Mouse (Mus musculus): ENCODE data around the gene Phka1. TPM values are rescaled to one million over a fixed set of nuclear protein-coding genes. Genes with fewer than 3 reads are reported as not detected.

Phka1 gene
- polyA plus RNA-seq, 1 experiment from 2014 or later, result 12.6 TPM

DNA sequence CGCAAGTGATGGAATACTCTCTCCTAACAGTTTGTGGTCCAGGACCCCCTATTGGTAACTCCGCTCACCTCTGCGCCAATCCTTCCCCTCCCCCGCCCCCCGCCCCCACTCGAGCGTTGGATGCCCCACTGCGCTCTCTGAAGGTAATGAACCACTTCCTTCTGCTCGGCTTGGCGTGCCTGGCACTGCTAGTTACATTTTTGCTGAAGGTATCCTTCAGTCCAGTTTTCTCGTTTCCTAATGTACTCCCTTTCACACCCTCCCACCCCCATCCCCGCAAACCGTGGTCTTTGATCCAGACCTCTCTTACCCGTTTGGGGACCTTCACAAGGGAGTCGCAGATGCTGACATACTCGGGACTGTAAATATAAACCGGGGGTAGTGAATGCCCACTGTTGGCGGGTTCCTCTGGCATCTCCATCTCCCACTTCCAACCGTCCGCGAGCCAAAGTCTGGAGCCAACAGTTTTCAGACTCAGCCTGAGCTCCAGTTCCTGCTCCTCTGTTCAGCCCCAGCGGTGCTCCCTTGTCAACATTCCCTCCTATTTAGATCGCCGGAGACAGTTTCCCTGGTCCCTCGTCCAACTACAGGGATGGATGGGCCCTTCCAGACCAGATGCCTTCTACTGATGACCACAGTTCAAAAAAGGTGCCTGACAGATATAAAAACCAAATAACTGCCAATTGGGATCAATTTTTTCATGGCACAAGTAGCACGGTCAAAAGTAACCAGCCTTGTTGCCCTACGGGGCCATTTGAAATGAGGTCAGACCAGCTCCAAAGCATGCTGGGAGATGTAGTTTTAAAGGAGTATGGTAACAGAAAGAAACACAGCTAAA is 139.2 kb downstream of the Phka1 start, which contains the start of gene Hdac8:
TSS of gene Hdac8 (minus strand) at position 716 of the 838 bp plus-strand sequence.
- Histone ChIP-seq H3K4me2 (ENCODE audit: low read length) (peak within 1 kb of the TSS; percentile 61), H3K9ac (ENCODE audit: low read length) (peak within 1 kb of the TSS; percentile 67), H3K27me3 (ENCODE audit: control insufficient read depth, insufficient read depth, low read length) (no peaks in the 10 kb centered on the region), H3K9me3 (ENCODE audit: control insufficient read depth, low read length) (no peaks in the 10 kb centered on the region), H3K4me1 (ENCODE audit: control insufficient read depth in 2 of 2, insufficient read depth in 2 of 2, low read length in 2 of 2) (no peaks in the 10 kb centered on the region; a peak in 1 of 4 replicates), H3K36me3 (ENCODE audit: control insufficient read depth, insufficient read depth, low read length) (no peaks in the 10 kb centered on the region), H3K4me3 (ENCODE audit: control insufficient read depth in 1 of 2, insufficient read depth in 1 of 2, low read depth in 1 of 2, low read length in 2 of 2) (peak within 1 kb of the TSS; percentile 52 to 76), H3K27ac (replicated peaks in 1 of 2; ENCODE audit: control insufficient read depth in 1 of 2, insufficient read depth in 1 of 2, low read depth in 2 of 2, low read length in 2 of 2) (peak within 1 kb of the TSS; percentile 43 to 44; a peak in 3 of 4 replicates)
- WGBS, result 16% methylated on average over 27 of the region's 27 CpGs
- peak; percentile 66; the same call in 1 of the 2 replicates for ATAC-seq (ENCODE audit: insufficient number of reproducible peaks, insufficient read depth, low FRiP score, low read depth)

DNA sequence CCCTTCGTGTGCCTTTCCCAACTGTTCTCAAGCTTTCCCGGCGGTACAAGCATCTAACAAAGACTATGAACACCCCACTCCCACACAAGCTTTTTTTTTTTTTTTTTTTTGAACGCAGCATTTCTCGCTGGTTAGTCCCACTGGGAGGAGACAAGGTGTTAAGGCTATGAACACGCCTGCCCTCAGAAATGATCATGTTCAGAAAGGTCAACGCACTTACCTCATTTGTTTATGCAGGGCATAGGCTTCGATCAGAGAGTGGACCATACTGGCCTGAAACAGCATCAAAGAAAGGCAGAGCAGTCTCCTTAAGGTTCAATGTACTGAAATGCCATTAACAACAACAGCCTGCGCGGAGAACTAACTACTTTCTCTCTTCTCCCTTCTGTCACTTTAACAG is 139.9 kb downstream of the Phka1 start:
- Histone ChIP-seq H3K36me3 (ENCODE audit: control insufficient read depth, insufficient read depth, low read length) (peaks cover 5% of the 10 kb centered on the region; the same call in 1 of the 2 replicates), H3K4me2 (ENCODE audit: low read length) (peak overlapping the region; percentile 61), H3K27me3 (ENCODE audit: control insufficient read depth, insufficient read depth, low read length) (no peaks in the 10 kb centered on the region), H3K27ac (replicated peaks in 1 of 2; ENCODE audit: control insufficient read depth in 1 of 2, insufficient read depth in 1 of 2, low read depth in 2 of 2, low read length in 2 of 2) (no peak overlapping the region), H3K4me1 (ENCODE audit: control insufficient read depth in 2 of 2, insufficient read depth in 2 of 2, low read length in 2 of 2) (no peaks in the 10 kb centered on the region; a peak in 1 of 4 replicates), H3K9ac (ENCODE audit: low read length) (peak overlapping the region; percentile 67), H3K9me3 (ENCODE audit: control insufficient read depth, low read length) (no peaks in the 10 kb centered on the region), H3K4me3 (ENCODE audit: control insufficient read depth in 1 of 2, insufficient read depth in 1 of 2, low read depth in 1 of 2, low read length in 2 of 2) (peak overlapping the region; percentile 52 to 76; a peak in 3 of 4 replicates)
- 23% methylated on average over 10 of the region's 10 CpGs for WGBS
- no peak for ATAC-seq (ENCODE audit: insufficient number of reproducible peaks, insufficient read depth, low FRiP score, low read depth)

DNA sequence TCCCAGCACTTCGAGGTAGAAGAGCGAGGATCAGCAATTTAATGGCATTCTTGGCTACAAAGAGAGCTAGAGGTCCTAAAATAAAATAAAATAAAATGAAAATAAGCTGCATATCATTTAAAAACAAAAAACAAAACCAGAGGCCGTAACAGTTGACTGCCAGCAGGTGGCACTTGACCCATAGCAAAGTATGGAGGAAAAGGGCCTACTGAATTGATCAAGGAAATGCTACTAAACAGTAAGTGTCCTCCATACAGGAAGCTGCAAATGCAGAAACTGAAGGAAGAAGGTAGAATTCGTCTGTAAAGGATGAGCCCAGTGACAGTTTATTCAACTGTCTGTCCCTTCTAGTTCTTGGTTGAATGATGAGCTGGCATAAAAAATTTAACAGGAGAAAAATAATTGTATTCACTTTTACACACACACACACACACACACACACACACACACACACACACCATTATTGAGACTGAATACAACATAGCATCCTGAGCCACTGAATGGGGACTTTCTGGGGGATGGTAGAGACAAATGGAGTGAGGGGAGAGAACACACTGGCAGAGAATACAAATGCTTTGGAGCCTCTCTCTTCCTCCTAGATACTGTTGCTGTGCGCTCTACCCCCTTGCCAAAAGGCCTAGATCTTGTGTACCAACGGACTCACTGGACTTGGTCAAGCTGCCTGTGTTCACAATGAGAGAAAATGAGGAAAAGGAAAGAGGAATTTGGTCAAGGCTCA is 149.9 kb downstream of the Phka1 start:
- Histone ChIP-seq H3K27me3 (ENCODE audit: control insufficient read depth, insufficient read depth, low read length) (no peaks in the 10 kb centered on the region), H3K9me3 (ENCODE audit: control insufficient read depth, low read length) (no peaks in the 10 kb centered on the region), H3K4me3 (ENCODE audit: control insufficient read depth in 1 of 2, insufficient read depth in 1 of 2, low read depth in 1 of 2, low read length in 2 of 2) (no peak overlapping the region), H3K36me3 (ENCODE audit: control insufficient read depth, insufficient read depth, low read length) (peaks cover 10% of the 10 kb centered on the region; the same call in 1 of the 2 replicates), H3K9ac (ENCODE audit: low read length) (no peak overlapping the region), H3K4me1 (ENCODE audit: control insufficient read depth in 2 of 2, insufficient read depth in 2 of 2, low read length in 2 of 2) (no peaks in the 10 kb centered on the region), H3K4me2 (ENCODE audit: low read length) (no peak overlapping the region), H3K27ac (replicated peaks in 1 of 2; ENCODE audit: control insufficient read depth in 1 of 2, insufficient read depth in 1 of 2, low read depth in 2 of 2, low read length in 2 of 2) (no peak overlapping the region)
- no peak for ATAC-seq (ENCODE audit: insufficient number of reproducible peaks, insufficient read depth, low FRiP score, low read depth)
- 59% methylated on average over 6 of the region's 6 CpGs for WGBS

DNA sequence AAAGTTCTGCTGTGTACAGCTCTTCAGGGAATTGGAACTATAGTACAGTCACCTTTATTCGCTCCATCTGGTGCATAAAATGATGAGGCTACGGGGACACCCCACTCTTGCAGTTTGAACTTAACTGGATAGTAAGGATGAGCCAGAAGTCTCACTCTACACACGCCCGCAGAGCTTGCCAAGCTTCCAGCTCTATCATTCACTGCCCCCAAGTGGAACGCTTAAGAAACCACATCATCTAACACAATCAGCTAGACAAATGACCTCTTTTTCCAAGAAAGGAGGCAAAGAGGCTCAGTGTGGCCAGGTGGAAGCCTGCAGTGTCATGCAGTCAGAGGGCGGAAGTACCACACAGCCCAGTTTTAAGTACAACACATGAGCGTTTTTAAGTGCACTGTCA is 158.5 kb downstream of the Phka1 start:
- Histone ChIP-seq H3K9ac (ENCODE audit: low read length) (no peak overlapping the region), H3K4me1 (ENCODE audit: control insufficient read depth in 2 of 2, insufficient read depth in 2 of 2, low read length in 2 of 2) (no peaks in the 10 kb centered on the region), H3K36me3 (ENCODE audit: control insufficient read depth, insufficient read depth, low read length) (no peaks in the 10 kb centered on the region), H3K9me3 (ENCODE audit: control insufficient read depth, low read length) (no peaks in the 10 kb centered on the region), H3K4me3 (ENCODE audit: control insufficient read depth in 1 of 2, insufficient read depth in 1 of 2, low read depth in 1 of 2, low read length in 2 of 2) (no peak overlapping the region), H3K27me3 (ENCODE audit: control insufficient read depth, insufficient read depth, low read length) (no peaks in the 10 kb centered on the region; the same call in 1 of the 2 replicates), H3K27ac (replicated peaks in 1 of 2; ENCODE audit: control insufficient read depth in 1 of 2, insufficient read depth in 1 of 2, low read depth in 2 of 2, low read length in 2 of 2) (no peak overlapping the region), H3K4me2 (ENCODE audit: low read length) (no peak overlapping the region)
- ATAC-seq (ENCODE audit: insufficient number of reproducible peaks, insufficient read depth, low FRiP score, low read depth), result no peak
- WGBS, result 72% methylated on average over 7 of the region's 7 CpGs

DNA sequence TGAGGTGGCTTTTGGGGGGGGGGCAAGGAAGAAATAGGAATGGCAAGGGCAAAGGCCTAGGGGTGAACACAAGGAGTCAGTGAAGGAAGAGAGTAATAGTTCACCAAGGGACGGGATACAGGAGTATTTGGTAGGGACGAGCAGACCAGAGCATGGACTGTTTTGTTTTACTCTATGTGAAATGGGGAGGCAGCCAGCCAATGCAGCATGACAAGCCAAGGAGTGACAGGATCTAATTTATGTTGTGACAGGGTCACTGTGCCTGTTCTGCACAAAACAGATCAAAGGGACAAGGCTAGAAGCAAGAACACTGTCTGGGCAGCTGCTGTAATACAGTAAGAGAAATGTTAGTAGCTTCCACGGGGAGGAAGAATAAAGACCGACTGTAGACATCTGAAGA is 164.4 kb downstream of the Phka1 start:
- no peak for ATAC-seq (ENCODE audit: insufficient number of reproducible peaks, insufficient read depth, low FRiP score, low read depth)
- no peaks in the 10 kb centered on the region for H3K9me3 ChIP-seq (ENCODE audit: control insufficient read depth, low read length)
- WGBS, result 69% methylated on average over 4 of the region's 4 CpGs

DNA sequence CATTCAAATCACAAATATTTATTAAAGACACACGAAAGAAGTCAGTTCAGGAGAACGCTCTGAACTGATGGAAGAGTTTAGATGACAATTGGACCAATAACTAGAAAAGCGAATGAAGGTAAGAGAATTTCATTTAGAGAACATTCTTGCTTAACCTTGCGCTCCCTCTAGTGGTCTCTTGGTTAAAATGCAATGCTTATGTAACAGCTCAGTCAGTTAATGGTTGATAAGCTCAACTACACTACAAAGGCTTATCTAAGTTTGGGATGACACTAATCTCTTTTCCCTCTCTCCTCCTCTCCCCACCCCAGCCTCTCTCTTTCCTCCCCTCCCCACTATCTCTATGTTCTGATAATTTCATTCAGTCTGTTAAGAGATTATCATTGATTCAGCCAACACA is 165.1 kb downstream of the Phka1 start:
- Histone ChIP-seq H3K4me1 (ENCODE audit: control insufficient read depth in 2 of 2, insufficient read depth in 2 of 2, low read length in 2 of 2) (peaks cover 0 to 3% of the 10 kb centered on the region in 2 experiments; a peak in 1 of 4 replicates), H3K27ac (replicated peaks in 1 of 2; ENCODE audit: control insufficient read depth in 1 of 2, insufficient read depth in 1 of 2, low read depth in 2 of 2, low read length in 2 of 2) (no peak overlapping the region), H3K9ac (ENCODE audit: low read length) (no peak overlapping the region), H3K9me3 (ENCODE audit: control insufficient read depth, low read length) (no peaks in the 10 kb centered on the region), H3K4me2 (ENCODE audit: low read length) (no peak overlapping the region), H3K27me3 (ENCODE audit: control insufficient read depth, insufficient read depth, low read length) (no peaks in the 10 kb centered on the region), H3K36me3 (ENCODE audit: control insufficient read depth, insufficient read depth, low read length) (no peaks in the 10 kb centered on the region), H3K4me3 (ENCODE audit: control insufficient read depth in 1 of 2, insufficient read depth in 1 of 2, low read depth in 1 of 2, low read length in 2 of 2) (no peak overlapping the region)
- WGBS, result 24% methylated on average over 4 of the region's 4 CpGs
- no peak for ATAC-seq (ENCODE audit: insufficient number of reproducible peaks, insufficient read depth, low FRiP score, low read depth)

More for the DNA sequence above, 164.4 kb downstream of the Phka1 start:
- no peak overlapping the region for H3K9ac ChIP-seq (ENCODE audit: low read length)
- no peaks in the 10 kb centered on the region; the same call in 1 of the 2 replicates for H3K27me3 ChIP-seq (ENCODE audit: control insufficient read depth, insufficient read depth, low read length)
- H3K4me1 ChIP-seq (ENCODE audit: control insufficient read depth in 2 of 2, insufficient read depth in 2 of 2, low read length in 2 of 2), result peaks cover 0 to 3% of the 10 kb centered on the region in 2 experiments; a peak in 1 of 4 replicates
- no peak overlapping the region for H3K27ac ChIP-seq (replicated peaks in 1 of 2; ENCODE audit: control insufficient read depth in 1 of 2, insufficient read depth in 1 of 2, low read depth in 2 of 2, low read length in 2 of 2)
- H3K36me3 ChIP-seq (ENCODE audit: control insufficient read depth, insufficient read depth, low read length), result no peaks in the 10 kb centered on the region
- no peak overlapping the region for H3K4me2 ChIP-seq (ENCODE audit: low read length)
- no peak overlapping the region for H3K4me3 ChIP-seq (ENCODE audit: control insufficient read depth in 1 of 2, insufficient read depth in 1 of 2, low read depth in 1 of 2, low read length in 2 of 2)

DNA sequence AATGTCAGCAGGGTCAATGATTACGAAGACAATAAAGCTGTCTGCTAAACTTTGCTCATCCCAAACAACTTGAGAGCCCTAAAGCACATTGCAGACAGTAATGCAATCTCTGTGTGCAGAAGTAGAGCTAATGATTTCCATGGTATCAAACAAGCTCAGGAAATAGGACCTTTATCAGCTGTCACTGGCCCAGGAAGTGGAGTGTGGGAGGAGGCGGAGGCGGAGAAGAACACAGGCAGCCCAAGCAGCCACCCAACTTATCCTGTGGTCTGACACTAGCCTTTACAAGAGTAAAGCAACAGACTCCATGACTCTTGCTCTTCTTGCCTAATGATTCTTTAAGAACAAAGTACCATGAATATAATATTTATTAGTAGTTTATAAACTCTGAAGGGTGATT is 165.6 kb downstream of the Phka1 start:
- WGBS, result 67% methylated on average over 3 of the region's 3 CpGs
- Histone ChIP-seq H3K4me2 (ENCODE audit: low read length) (no peak overlapping the region), H3K9ac (ENCODE audit: low read length) (no peak overlapping the region), H3K27me3 (ENCODE audit: control insufficient read depth, insufficient read depth, low read length) (no peaks in the 10 kb centered on the region), H3K36me3 (ENCODE audit: control insufficient read depth, insufficient read depth, low read length) (no peaks in the 10 kb centered on the region), H3K27ac (replicated peaks in 1 of 2; ENCODE audit: control insufficient read depth in 1 of 2, insufficient read depth in 1 of 2, low read depth in 2 of 2, low read length in 2 of 2) (no peak overlapping the region), H3K4me1 (ENCODE audit: control insufficient read depth in 2 of 2, insufficient read depth in 2 of 2, low read length in 2 of 2) (peaks cover 0 to 3% of the 10 kb centered on the region in 2 experiments; a peak in 1 of 4 replicates), H3K4me3 (ENCODE audit: control insufficient read depth in 1 of 2, insufficient read depth in 1 of 2, low read depth in 1 of 2, low read length in 2 of 2) (no peak overlapping the region), H3K9me3 (ENCODE audit: control insufficient read depth, low read length) (no peaks in the 10 kb centered on the region)
- no peak for ATAC-seq (ENCODE audit: insufficient number of reproducible peaks, insufficient read depth, low FRiP score, low read depth)

Data from heart, embryonic 14.5 days (tissue).